Mouse (Mus musculus) lung, postnatal 0 days (tissue): ENCODE results near the gene Rab37. TPM values are rescaled to one million over a fixed set of nuclear protein-coding genes. Genes with fewer than 3 reads are reported as not detected.
A peak's percentile ranks its signal among the peaks of the same experiment; 100 is the strongest.

ENCODE experiments used
- ATAC-seq: fragments of 200-750 bp; cut with Nextera tagmentation; 2 replicates; pipeline ENCODE4 v1.8.0; 2017; ENCODE audit warnings: moderate library complexity
- DNase-seq: peaks from one replicate; pipeline ENCODE4 v3.0.0-alpha.2; 2016; ENCODE audit warnings: low spot score
- H3K27ac ChIP-seq: fragments of 300-500 bp; sonication (generic); 2 replicates; pipeline ENCODE4 v1.5.1; 2014; ENCODE audit warnings: antibody characterized with exemption, mild to moderate bottlenecking, low read length, mixed read lengths
- H3K27me3 ChIP-seq: fragments of 300-500 bp; sonication (generic); replicated peaks from 2 replicates; pipeline ENCODE4 v1.6.1; 2014; ENCODE audit warnings: low read length, mixed read lengths; ENCODE audit not compliant: insufficient read depth
- H3K36me3 ChIP-seq: fragments of 300-500 bp; sonication (generic); 2 replicates; pipeline ENCODE4 v1.6.1; 2014; ENCODE audit warnings: low read length, mixed read lengths; ENCODE audit not compliant: insufficient read depth
- H3K4me1 ChIP-seq: fragments of 300-500 bp; sonication (generic); 2 replicates; pipeline ENCODE4 v1.6.1; 2014; ENCODE audit warnings: antibody characterized with exemption, low read depth, low read length, mixed read lengths; ENCODE audit not compliant: insufficient read depth
- H3K4me2 ChIP-seq: fragments of 300-500 bp; sonication (generic); replicated peaks from 2 replicates; pipeline ENCODE4 v1.6.1; 2014; ENCODE audit warnings: low read depth, mild to moderate bottlenecking, low read length, moderate library complexity, mixed read lengths
- H3K4me3 ChIP-seq: fragments of 300-500 bp; sonication (generic); 2 replicates; pipeline ENCODE4 v1.5.1; 2014; ENCODE audit warnings: low read depth, low read length
- H3K9ac ChIP-seq: fragments of 300-500 bp; sonication (generic); replicated peaks from 2 replicates; pipeline ENCODE4 v1.6.1; 2014; ENCODE audit warnings: low read depth, mild to moderate bottlenecking
- H3K9me3 ChIP-seq: fragments of 300-500 bp; sonication (generic); 2 replicates; pipeline ENCODE4 v1.6.1; 2016; ENCODE audit warnings: low read length, mixed read lengths
- CTCF ChIP-seq: IDR thresholded peaks from 2 replicates; pipeline ENCODE4 v1.5.1; 2016; ENCODE audit warnings: antibody characterized with exemption, mild to moderate bottlenecking
- EP300 ChIP-seq: IDR thresholded peaks from 2 replicates; pipeline ENCODE4 v1.6.1; 2016; ENCODE audit warnings: antibody characterized with exemption, mild to moderate bottlenecking, control low read depth
- WGBS: fragments of 180-500 bp; shearing (Covaris S2); extraction: QIAGEN DNeasy Blood & Tissue Kit; methylation state at CpG from one replicate; pipeline ENCODE4 v1.1.7; 2014; 5-methylcytosine and 5-hydroxymethylcytosine counted together
- polyA plus RNA-seq: library from polyadenylated mRNA; unstranded; fragments of >200 nt; fragmentation: Nextera tagmentation; extraction: Ambion mirVana; gene quantifications from 2 replicates; pipeline ENCODE4 v1.2.1, GENCODE M21; 2015

Rab37 gene
- polyA plus RNA-seq, 1 experiment from 2014 or later = 0.85 TPM

- 0 out of 2 replicates have a peak, but pooled peaks cover 6% of the 10 kb centered on the region for H3K27me3 ChIP-seq
- peaks cover 5% of the 10 kb centered on the region; the same call in 1 of the 2 replicates for H3K9me3 ChIP-seq
- no peak for DNase-seq
- no peak overlapping the region for H3K4me2 ChIP-seq
- TF ChIP-seq EP300 (no peak), CTCF (no peak)
- no peak overlapping the region for H3K27ac ChIP-seq
- H3K4me3 ChIP-seq = no peak overlapping the region
- WGBS = 73% methylated on average over 9 of the region's 9 CpGs
- no peaks in the 10 kb centered on the region for H3K4me1 ChIP-seq
- no peak for ATAC-seq
- H3K36me3 ChIP-seq = no peaks in the 10 kb centered on the region
- H3K9ac ChIP-seq = no peak overlapping the region
These were observed 61.9 kb downstream of the Rab37 start for GRCm38 (mm10) chr11:115153088-115153487.

DNA sequence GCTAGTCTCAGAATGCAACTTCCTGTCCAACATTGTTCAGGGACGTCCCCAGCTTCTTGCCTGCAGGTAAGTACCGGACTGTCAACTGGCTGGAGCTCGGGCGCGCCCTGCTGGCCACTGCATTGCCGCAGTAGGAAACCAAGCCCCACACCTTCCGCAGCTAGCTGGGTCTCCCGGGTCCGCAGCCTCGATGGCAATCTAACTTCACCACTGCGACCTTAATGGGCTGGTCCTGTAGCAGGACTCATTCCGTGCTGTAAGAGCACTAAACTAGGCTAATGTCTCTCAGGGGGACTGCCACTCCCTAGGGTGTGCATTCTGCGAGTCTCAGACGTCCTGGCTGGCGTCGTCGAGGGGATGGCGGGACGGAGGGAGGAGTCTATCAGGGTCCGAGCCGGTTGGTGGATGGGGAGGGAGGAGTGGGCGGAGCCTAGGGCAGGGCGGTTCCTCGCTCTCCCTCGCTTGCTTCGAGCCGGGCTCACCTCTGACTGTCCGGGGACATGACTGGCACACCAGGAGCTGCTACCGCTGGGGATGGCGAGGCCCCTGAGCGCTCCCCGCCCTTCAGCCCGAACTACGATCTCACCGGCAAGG is 62.6 kb downstream of the Rab37 start:
- ATAC-seq (peak; percentile 88), DNase-seq (peak; percentile 87)
- Histone ChIP-seq H3K4me3 (no peak overlapping the region), H3K27me3 (0 out of 2 replicates have a peak, but pooled peaks cover 6% of the 10 kb centered on the region), H3K4me2 (peak overlapping the region; percentile 43), H3K36me3 (no peaks in the 10 kb centered on the region), H3K27ac (no peak overlapping the region), H3K9me3 (peaks cover 5% of the 10 kb centered on the region; the same call in 1 of the 2 replicates), H3K4me1 (peaks cover 7% of the 10 kb centered on the region; the same call in 1 of the 2 replicates), H3K9ac (no peak overlapping the region)
- 2% methylated on average over 35 of the region's 35 CpGs for WGBS
- TF ChIP-seq CTCF (peak; percentile 91), EP300 (no peak)

GRCm38 (mm10) chr11:115155053-115155634 is 63.9 kb downstream of the Rab37 start:
- Histone ChIP-seq H3K36me3 (no peaks in the 10 kb centered on the region), H3K4me1 (peaks cover 7% of the 10 kb centered on the region; the same call in 1 of the 2 replicates), H3K27ac (no peak overlapping the region), H3K4me3 (no peak overlapping the region), H3K9ac (no peak overlapping the region), H3K4me2 (no peak overlapping the region), H3K9me3 (no peaks in the 10 kb centered on the region), H3K27me3 (0 out of 2 replicates have a peak, but pooled peaks cover 6% of the 10 kb centered on the region)
- 7% methylated on average over 5 of the region's 5 CpGs for WGBS
- TF ChIP-seq CTCF = no peak
- no peak for TF ChIP-seq EP300
- ATAC-seq (no peak), DNase-seq (no peak)

DNA sequence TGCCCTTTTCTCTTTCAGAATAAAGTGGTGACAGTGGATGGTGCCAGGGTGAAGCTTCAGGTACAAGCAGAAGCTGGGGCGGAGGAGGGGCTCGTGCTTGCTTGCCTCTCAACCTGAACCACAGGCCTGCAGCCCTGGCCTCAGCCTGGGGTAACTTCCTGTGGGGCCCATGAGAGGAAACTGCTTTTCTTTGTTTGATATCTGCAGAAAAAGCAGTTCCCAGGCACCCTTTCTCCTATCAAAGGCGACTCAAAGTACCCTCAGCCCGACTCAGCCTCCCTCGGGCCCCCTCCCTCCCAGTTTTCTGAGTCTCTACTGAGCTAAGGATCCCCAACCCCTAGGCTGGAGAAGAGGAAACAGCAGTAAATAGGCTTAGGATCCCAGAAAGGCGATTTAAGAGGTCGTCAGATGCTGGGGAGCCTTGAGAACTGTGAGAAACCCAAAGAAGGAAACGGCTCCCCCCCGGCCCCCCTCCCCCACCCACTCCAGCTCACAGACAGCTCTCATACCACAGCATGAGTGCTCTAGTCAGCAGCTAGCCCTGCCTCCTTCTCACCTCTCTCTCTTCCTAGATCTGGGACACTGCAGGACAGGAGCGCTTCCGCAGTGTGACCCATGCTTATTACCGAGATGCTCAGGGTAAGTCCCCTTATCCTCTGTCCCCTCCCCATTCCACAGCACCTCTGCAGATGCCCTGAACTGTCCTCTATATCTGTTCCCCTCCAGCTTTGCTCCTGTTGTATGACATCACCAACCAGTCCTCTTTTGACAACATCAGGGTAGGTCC is 66.9 kb downstream of the Rab37 start:
- Histone ChIP-seq H3K36me3 (no peaks in the 10 kb centered on the region), H3K27ac (no peak overlapping the region)

GRCm38 (mm10) chr11:115160016-115160797 is 69.0 kb downstream of the Rab37 start:
- TF ChIP-seq EP300 = no peak
- peak; percentile 90 for TF ChIP-seq CTCF
- DNase-seq (peak; percentile 70), ATAC-seq (no peak)
- H3K4me1 ChIP-seq = peaks cover 12% of the 10 kb centered on the region; the same call in 1 of the 2 replicates
- no peak overlapping the region for H3K27ac ChIP-seq
- H3K36me3 ChIP-seq = no peaks in the 10 kb centered on the region
- H3K9ac ChIP-seq = no peak overlapping the region
- WGBS = 47% methylated on average over 11 of the region's 11 CpGs
- no peaks in the 10 kb centered on the region for H3K9me3 ChIP-seq
- no peak overlapping the region for H3K4me3 ChIP-seq
- H3K4me2 ChIP-seq = no peak overlapping the region
- H3K27me3 ChIP-seq = no peaks in the 10 kb centered on the region

More for the DNA sequence above, 66.9 kb downstream of the Rab37 start:
- no peak overlapping the region for H3K4me3 ChIP-seq
- H3K9me3 ChIP-seq = no peaks in the 10 kb centered on the region
- WGBS = 11% methylated on average over 12 of the region's 12 CpGs
- ATAC-seq (no peak), DNase-seq (no peak)
- H3K4me1 ChIP-seq = peaks cover 12% of the 10 kb centered on the region; the same call in 1 of the 2 replicates
- 0 out of 2 replicates have a peak, but pooled peaks cover 6% of the 10 kb centered on the region for H3K27me3 ChIP-seq
- TF ChIP-seq CTCF = no peak
- TF ChIP-seq EP300 = no peak
- H3K9ac ChIP-seq = 0 out of 2 replicates have a peak overlapping the region, but pooled peaks have one; percentile 8
- no peak overlapping the region for H3K4me2 ChIP-seq
